Mouse (Mus musculus): ENCODE data around the gene Xab2.

Gene Xab2

GRCm38 (mm10) chr8:3628014-3628413 is 6.9 kb upstream of the Xab2 start:
- TF ChIP-seq NANOG (IDR thresholded peaks at IDR 0.05; ENCODE audit: borderline replicate concordance, low read length): no peak
- no peak for TF ChIP-seq POU5F1 (IDR thresholded peaks at IDR 0.05; ENCODE audit: borderline replicate concordance, low read length)
- TF ChIP-seq CTCF (conservative IDR thresholded peaks at IDR 0.05; ENCODE audit: low read length): peak; percentile 57
- H3K4me1 ChIP-seq (replicated peaks; ENCODE audit: low read depth, low read length): peaks cover 21% of the 10 kb centered on the region

GRCm38 (mm10) chr8:3626971-3627370 is 5.9 kb upstream of the Xab2 start:
- Histone ChIP-seq H3K36me3 (ENCODE audit: insufficient read depth, low read length) (peaks cover 20% of the 10 kb centered on the region), H3K9me3 (ENCODE audit: low read length) (no peaks in the 10 kb centered on the region), H3K27me3 (ENCODE audit: insufficient read depth, low read length) (peaks cover 20% of the 10 kb centered on the region), H3K4me1 (replicated peaks; ENCODE audit: low read depth, low read length) (peaks cover 23% of the 10 kb centered on the region), H3K4me3 (replicated peaks; ENCODE audit: low read length) (no peak overlapping the region)
- TF ChIP-seq POU5F1 (IDR thresholded peaks at IDR 0.05; ENCODE audit: borderline replicate concordance, low read length): no peak
- TF ChIP-seq CTCF (conservative IDR thresholded peaks at IDR 0.05; ENCODE audit: low read length): no peak
- no peak for TF ChIP-seq NANOG (IDR thresholded peaks at IDR 0.05; ENCODE audit: borderline replicate concordance, low read length)

More at GRCm38 (mm10) chr8:3628014-3628413, 6.9 kb upstream of the Xab2 start:
- Histone ChIP-seq H3K27me3 (ENCODE audit: insufficient read depth, low read length) (peaks cover 20% of the 10 kb centered on the region), H3K36me3 (ENCODE audit: insufficient read depth, low read length) (peaks cover 20% of the 10 kb centered on the region), H3K9me3 (ENCODE audit: low read length) (no peaks in the 10 kb centered on the region), H3K4me3 (replicated peaks; ENCODE audit: low read length) (no peak overlapping the region)

- TF ChIP-seq NANOG (IDR thresholded peaks at IDR 0.05; ENCODE audit: borderline replicate concordance, low read length) (no peak), POU5F1 (IDR thresholded peaks at IDR 0.05; ENCODE audit: borderline replicate concordance, low read length) (no peak), CTCF (conservative IDR thresholded peaks at IDR 0.05; ENCODE audit: low read length) (no peak)
- peaks cover 11% of the 10 kb centered on the region for H3K4me1 ChIP-seq (replicated peaks; ENCODE audit: low read depth, low read length)
These were observed 4.3 kb upstream of the Xab2 start, which contains the start of gene Pcp2 for GRCm38 (mm10) chr8:3625445-3625844. Pcp2 (minus strand) TSS chr8:3625545.

GRCm38 (mm10) chr8:3622119-3622518 is 1.0 kb upstream of the Xab2 start:
- Histone ChIP-seq H3K27me3 (ENCODE audit: insufficient read depth, low read length) (no peaks in the 10 kb centered on the region), H3K4me1 (replicated peaks; ENCODE audit: low read depth, low read length) (peaks cover 32% of the 10 kb centered on the region), H3K9me3 (ENCODE audit: low read length) (no peaks in the 10 kb centered on the region), H3K36me3 (ENCODE audit: insufficient read depth, low read length) (peaks cover 40% of the 10 kb centered on the region), H3K4me3 (replicated peaks; ENCODE audit: low read length) (peak overlapping the region; percentile 97)
- TF ChIP-seq CTCF (conservative IDR thresholded peaks at IDR 0.05; ENCODE audit: low read length) (no peak), POU5F1 (IDR thresholded peaks at IDR 0.05; ENCODE audit: borderline replicate concordance, low read length) (no peak)

More at GRCm38 (mm10) chr8:3625445-3625844, 4.3 kb upstream of the Xab2 start, which contains the start of gene Pcp2:
- H3K27me3 ChIP-seq (ENCODE audit: insufficient read depth, low read length): peaks cover 19% of the 10 kb centered on the region
- H3K36me3 ChIP-seq (ENCODE audit: insufficient read depth, low read length): peaks cover 20% of the 10 kb centered on the region
- H3K4me3 ChIP-seq (replicated peaks; ENCODE audit: low read length): no peak within 1 kb of the TSS
- H3K9me3 ChIP-seq (ENCODE audit: low read length): no peaks in the 10 kb centered on the region

- TF ChIP-seq CTCF (conservative IDR thresholded peaks at IDR 0.05; ENCODE audit: low read length): no peak
- no peak for TF ChIP-seq POU5F1 (IDR thresholded peaks at IDR 0.05; ENCODE audit: borderline replicate concordance, low read length)
- no peak for TF ChIP-seq NANOG (IDR thresholded peaks at IDR 0.05; ENCODE audit: borderline replicate concordance, low read length)
- Histone ChIP-seq H3K9me3 (ENCODE audit: low read length) (no peaks in the 10 kb centered on the region), H3K27me3 (ENCODE audit: insufficient read depth, low read length) (no peaks in the 10 kb centered on the region), H3K36me3 (ENCODE audit: insufficient read depth, low read length) (peaks cover 100% of the 10 kb centered on the region), H3K4me3 (replicated peaks; ENCODE audit: low read length) (no peak overlapping the region), H3K4me1 (replicated peaks; ENCODE audit: low read depth, low read length) (peaks cover 80% of the 10 kb centered on the region)
These were observed 11.3 kb downstream of the Xab2 start for GRCm38 (mm10) chr8:3609816-3610150.

- Histone ChIP-seq H3K27me3 (ENCODE audit: insufficient read depth, low read length) (no peaks in the 10 kb centered on the region), H3K4me3 (replicated peaks; ENCODE audit: low read length) (no peak overlapping the region), H3K9me3 (ENCODE audit: low read length) (no peaks in the 10 kb centered on the region), H3K36me3 (ENCODE audit: insufficient read depth, low read length) (peaks cover 100% of the 10 kb centered on the region), H3K4me1 (replicated peaks; ENCODE audit: low read depth, low read length) (peaks cover 76% of the 10 kb centered on the region)
- TF ChIP-seq NANOG (IDR thresholded peaks at IDR 0.05; ENCODE audit: borderline replicate concordance, low read length): no peak
- no peak for TF ChIP-seq CTCF (conservative IDR thresholded peaks at IDR 0.05; ENCODE audit: low read length)
- TF ChIP-seq POU5F1 (IDR thresholded peaks at IDR 0.05; ENCODE audit: borderline replicate concordance, low read length): no peak
These were observed 11.9 kb downstream of the Xab2 start for GRCm38 (mm10) chr8:3609046-3609815.

GRCm38 (mm10) chr8:3607822-3608221 is 13.3 kb downstream of the Xab2 start:
- no peak overlapping the region for H3K4me3 ChIP-seq (replicated peaks; ENCODE audit: low read length)
- H3K27me3 ChIP-seq (ENCODE audit: insufficient read depth, low read length): no peaks in the 10 kb centered on the region
- H3K9me3 ChIP-seq (ENCODE audit: low read length): no peaks in the 10 kb centered on the region
- peaks cover 75% of the 10 kb centered on the region for H3K4me1 ChIP-seq (replicated peaks; ENCODE audit: low read depth, low read length)
- H3K36me3 ChIP-seq (ENCODE audit: insufficient read depth, low read length): peaks cover 100% of the 10 kb centered on the region
- TF ChIP-seq POU5F1 (IDR thresholded peaks at IDR 0.05; ENCODE audit: borderline replicate concordance, low read length) (no peak), CTCF (conservative IDR thresholded peaks at IDR 0.05; ENCODE audit: low read length) (no peak), NANOG (IDR thresholded peaks at IDR 0.05; ENCODE audit: borderline replicate concordance, low read length) (no peak)

- TF ChIP-seq NANOG (IDR thresholded peaks at IDR 0.05; ENCODE audit: borderline replicate concordance, low read length): no peak
- no peak for TF ChIP-seq CTCF (conservative IDR thresholded peaks at IDR 0.05; ENCODE audit: low read length)
- no peak for TF ChIP-seq POU5F1 (IDR thresholded peaks at IDR 0.05; ENCODE audit: borderline replicate concordance, low read length)
- no peaks in the 10 kb centered on the region for H3K27me3 ChIP-seq (ENCODE audit: insufficient read depth, low read length)
- H3K9me3 ChIP-seq (ENCODE audit: low read length): no peaks in the 10 kb centered on the region
- peaks cover 73% of the 10 kb centered on the region for H3K4me1 ChIP-seq (replicated peaks; ENCODE audit: low read depth, low read length)
- H3K4me3 ChIP-seq (replicated peaks; ENCODE audit: low read length): peak overlapping the region; percentile 68
- peaks cover 100% of the 10 kb centered on the region for H3K36me3 ChIP-seq (ENCODE audit: insufficient read depth, low read length)
These were observed 14.5 kb downstream of the Xab2 start for GRCm38 (mm10) chr8:3606593-3606992.

All from E14TG2a.4 (cell line).